Mouse (Mus musculus) hindbrain, embryonic 15.5 days (tissue): ENCODE measurements around the gene Sv2c. TPM values are rescaled to one million over a fixed set of nuclear protein-coding genes. Genes with fewer than 3 reads are reported as not detected.

Source experiments
- ATAC-seq: fragments of 200-750 bp; cut with Nextera tagmentation; 2 replicates; pipeline ENCODE4 v1.8.0; 2017; ENCODE audit warnings: low read depth, moderate number of reproducible peaks, moderate TSS enrichment; ENCODE audit not compliant: low FRiP score
- H3K27ac ChIP-seq: fragments of 300-500 bp; sonication (generic); replicated peaks from 2 replicates; pipeline ENCODE4 v1.5.1; 2015; ENCODE audit warnings: mild to moderate bottlenecking, inconsistent platforms
- H3K27me3 ChIP-seq: fragments of 300-500 bp; sonication (generic); 2 replicates; pipeline ENCODE4 v1.6.1; 2015; ENCODE audit warnings: control low read depth, inconsistent platforms
- H3K36me3 ChIP-seq: fragments of 300-500 bp; sonication (generic); 2 replicates; pipeline ENCODE4 v1.6.1; 2015; ENCODE audit warnings: control low read depth, inconsistent platforms
- H3K4me1 ChIP-seq: fragments of 300-500 bp; sonication (generic); replicated peaks from 2 replicates; pipeline ENCODE4 v1.6.1; 2015; ENCODE audit warnings: control low read depth, inconsistent platforms
- H3K4me2 ChIP-seq: fragments of 300-500 bp; sonication (generic); 2 replicates; pipeline ENCODE4 v1.6.1; 2015; ENCODE audit warnings: moderate library complexity, mild to moderate bottlenecking, inconsistent platforms
- H3K4me3 ChIP-seq: fragments of 300-500 bp; sonication (generic); 2 replicates; pipeline ENCODE4 v1.5.1; 2015; ENCODE audit warnings: mild to moderate bottlenecking, inconsistent platforms
- H3K9ac ChIP-seq: fragments of 300-500 bp; sonication (generic); 2 replicates; pipeline ENCODE4 v1.6.1; 2015; ENCODE audit warnings: inconsistent platforms
- H3K9me3 ChIP-seq: fragments of 300-500 bp; sonication (generic); 2 replicates; pipeline ENCODE4 v1.6.1; 2016; ENCODE audit warnings: control low read depth, inconsistent platforms
- WGBS: fragments of 180-500 bp; shearing (Covaris S2); methylation state at CpG from one replicate; pipeline ENCODE4 v1.1.7; 2015; 5-methylcytosine and 5-hydroxymethylcytosine counted together
- polyA plus RNA-seq: library from polyadenylated mRNA; unstranded; fragments of >200 nt; fragmentation: Nextera tagmentation; extraction: Ambion mirVana; gene quantifications from 2 replicates; pipeline ENCODE4 v1.2.1, GENCODE M21; 2015

Gene Sv2c
- polyA plus RNA-seq, 1 experiment from 2014 or later: 30.2 TPM

GRCm38 (mm10) chr13:95950434-95951091 lies 181.8 kb downstream of the Sv2c start:
- H3K4me3 ChIP-seq: no peak overlapping the region
- no peaks in the 10 kb centered on the region for H3K9me3 ChIP-seq
- H3K36me3 ChIP-seq: no peaks in the 10 kb centered on the region
- no peak overlapping the region for H3K4me2 ChIP-seq
- no peaks in the 10 kb centered on the region for H3K27me3 ChIP-seq
- no peak; the same call in 1 of the 2 replicates for ATAC-seq
- H3K27ac ChIP-seq: no peak overlapping the region
- no peak overlapping the region for H3K9ac ChIP-seq
- no peaks in the 10 kb centered on the region for H3K4me1 ChIP-seq
- WGBS: 84% methylated on average over 11 of the region's 11 CpGs

- ATAC-seq: no peak
- Histone ChIP-seq H3K27me3 (no peaks in the 10 kb centered on the region), H3K9ac (no peak overlapping the region), H3K4me1 (no peaks in the 10 kb centered on the region), H3K27ac (no peak overlapping the region), H3K9me3 (no peaks in the 10 kb centered on the region), H3K4me3 (no peak overlapping the region), H3K4me2 (no peak overlapping the region), H3K36me3 (no peaks in the 10 kb centered on the region)
- 90% methylated on average over 4 of the region's 4 CpGs for WGBS
These were observed 183.0 kb downstream of the Sv2c start for GRCm38 (mm10) chr13:95949356-95949755.

GRCm38 (mm10) chr13:95948821-95949220 lies 183.6 kb downstream of the Sv2c start:
- Histone ChIP-seq H3K9ac (no peak overlapping the region), H3K27me3 (no peaks in the 10 kb centered on the region), H3K27ac (no peak overlapping the region), H3K9me3 (no peaks in the 10 kb centered on the region), H3K36me3 (no peaks in the 10 kb centered on the region), H3K4me1 (no peaks in the 10 kb centered on the region), H3K4me3 (no peak overlapping the region), H3K4me2 (no peak overlapping the region)
- ATAC-seq: no peak
- WGBS: 89% methylated on average over 4 of the region's 4 CpGs

- Histone ChIP-seq H3K27me3 (no peaks in the 10 kb centered on the region), H3K4me1 (no peaks in the 10 kb centered on the region), H3K9ac (no peak overlapping the region), H3K36me3 (no peaks in the 10 kb centered on the region), H3K4me3 (no peak overlapping the region), H3K4me2 (no peak overlapping the region), H3K9me3 (no peaks in the 10 kb centered on the region), H3K27ac (no peak overlapping the region)
- ATAC-seq: no peak
- WGBS: 93% methylated on average over 4 of the region's 4 CpGs
These were observed 184.0 kb downstream of the Sv2c start for GRCm38 (mm10) chr13:95948394-95948793.

- Histone ChIP-seq H3K9ac (no peak overlapping the region), H3K4me2 (no peak overlapping the region), H3K36me3 (no peaks in the 10 kb centered on the region), H3K9me3 (no peaks in the 10 kb centered on the region), H3K4me3 (no peak overlapping the region), H3K27me3 (no peaks in the 10 kb centered on the region), H3K27ac (no peak overlapping the region), H3K4me1 (no peaks in the 10 kb centered on the region)
- 49% methylated on average over 5 of the region's 5 CpGs for WGBS
- ATAC-seq: no peak
These were observed 186.4 kb downstream of the Sv2c start for GRCm38 (mm10) chr13:95945937-95946507.

- no peaks in the 10 kb centered on the region for H3K27me3 ChIP-seq
- no peak overlapping the region for H3K4me2 ChIP-seq
- 85% methylated on average over 6 of the region's 6 CpGs for WGBS
- no peak overlapping the region for H3K9ac ChIP-seq
- H3K9me3 ChIP-seq: no peaks in the 10 kb centered on the region
- no peaks in the 10 kb centered on the region for H3K36me3 ChIP-seq
- H3K4me1 ChIP-seq: no peaks in the 10 kb centered on the region
- no peak overlapping the region for H3K27ac ChIP-seq
- ATAC-seq: no peak
- no peak overlapping the region for H3K4me3 ChIP-seq
These were observed 187.8 kb downstream of the Sv2c start for GRCm38 (mm10) chr13:95944621-95945020.

- H3K4me3 ChIP-seq: no peak overlapping the region
- WGBS: 69% methylated on average over 3 of the region's 3 CpGs
- H3K9me3 ChIP-seq: no peaks in the 10 kb centered on the region
- no peaks in the 10 kb centered on the region for H3K27me3 ChIP-seq
- H3K9ac ChIP-seq: no peak overlapping the region
- no peaks in the 10 kb centered on the region for H3K4me1 ChIP-seq
- H3K27ac ChIP-seq: no peak overlapping the region
- no peak overlapping the region for H3K4me2 ChIP-seq
- no peak for ATAC-seq
- H3K36me3 ChIP-seq: no peaks in the 10 kb centered on the region
These were observed 188.5 kb downstream of the Sv2c start for GRCm38 (mm10) chr13:95943919-95944318.

GRCm38 (mm10) chr13:95942587-95942986 lies 189.8 kb downstream of the Sv2c start:
- Histone ChIP-seq H3K9ac (no peak overlapping the region), H3K27me3 (no peaks in the 10 kb centered on the region), H3K36me3 (no peaks in the 10 kb centered on the region), H3K27ac (no peak overlapping the region), H3K9me3 (no peaks in the 10 kb centered on the region), H3K4me2 (no peak overlapping the region), H3K4me1 (no peaks in the 10 kb centered on the region), H3K4me3 (no peak overlapping the region)
- WGBS: 48% methylated on average over 2 of the region's 2 CpGs
- ATAC-seq: no peak

GRCm38 (mm10) chr13:95941861-95942260 lies 190.5 kb downstream of the Sv2c start:
- no peaks in the 10 kb centered on the region for H3K36me3 ChIP-seq
- 90% methylated on average over 4 of the region's 4 CpGs for WGBS
- no peak overlapping the region for H3K4me2 ChIP-seq
- H3K27me3 ChIP-seq: no peaks in the 10 kb centered on the region
- no peak for ATAC-seq
- H3K27ac ChIP-seq: no peak overlapping the region
- H3K9ac ChIP-seq: no peak overlapping the region
- no peaks in the 10 kb centered on the region for H3K4me1 ChIP-seq
- H3K9me3 ChIP-seq: no peaks in the 10 kb centered on the region
- no peak overlapping the region for H3K4me3 ChIP-seq

GRCm38 (mm10) chr13:95940811-95941210 lies 191.6 kb downstream of the Sv2c start:
- H3K27me3 ChIP-seq: no peaks in the 10 kb centered on the region
- 42% methylated on average over 5 of the region's 5 CpGs for WGBS
- no peaks in the 10 kb centered on the region for H3K4me1 ChIP-seq
- H3K36me3 ChIP-seq: no peaks in the 10 kb centered on the region
- H3K4me3 ChIP-seq: no peak overlapping the region
- H3K4me2 ChIP-seq: no peak overlapping the region
- H3K9me3 ChIP-seq: no peaks in the 10 kb centered on the region
- ATAC-seq: no peak
- no peak overlapping the region for H3K27ac ChIP-seq
- H3K9ac ChIP-seq: no peak overlapping the region

GRCm38 (mm10) chr13:95924201-95924621 lies 208.2 kb downstream of the Sv2c start:
- no peaks in the 10 kb centered on the region for H3K27me3 ChIP-seq
- H3K27ac ChIP-seq: no peak overlapping the region
- no peaks in the 10 kb centered on the region for H3K4me1 ChIP-seq
- ATAC-seq: no peak
- 72% methylated on average over 2 of the region's 2 CpGs for WGBS
- H3K4me2 ChIP-seq: no peak overlapping the region
- no peak overlapping the region for H3K4me3 ChIP-seq
- no peak overlapping the region for H3K9ac ChIP-seq
- H3K36me3 ChIP-seq: no peaks in the 10 kb centered on the region
- H3K9me3 ChIP-seq: no peaks in the 10 kb centered on the region

GRCm38 (mm10) chr13:95922626-95923025 lies 209.8 kb downstream of the Sv2c start:
- 88% methylated on average over 4 of the region's 4 CpGs for WGBS
- no peaks in the 10 kb centered on the region for H3K4me1 ChIP-seq
- no peak overlapping the region for H3K4me3 ChIP-seq
- ATAC-seq: no peak
- H3K27ac ChIP-seq: no peak overlapping the region
- H3K27me3 ChIP-seq: no peaks in the 10 kb centered on the region
- no peaks in the 10 kb centered on the region for H3K9me3 ChIP-seq
- no peak overlapping the region for H3K4me2 ChIP-seq
- no peaks in the 10 kb centered on the region for H3K36me3 ChIP-seq
- no peak overlapping the region for H3K9ac ChIP-seq
